Mouse (Mus musculus) thymus, adult 2 months (tissue): ENCODE data around the gene Llcfc1. TPM values are rescaled to one million over a fixed set of nuclear protein-coding genes. Genes with fewer than 3 reads are reported as not detected.

Experiments used
- DNase-seq: peaks from one replicate; pipeline ENCODE4 v3.0.0; 2021
- H3K27ac ChIP-seq: fragments of 200-500 bp; 2 replicates; pipeline ENCODE4 v1.5.1; 2012; ENCODE audit warnings: low read length, control low read depth; ENCODE audit not compliant: control insufficient read depth, insufficient read depth
- H3K27me3 ChIP-seq: fragments of 200-500 bp; 2 replicates; pipeline ENCODE4 v1.6.1; 2012; ENCODE audit warnings: mild to moderate bottlenecking, low read length, moderate library complexity, mixed read lengths; ENCODE audit not compliant: control insufficient read depth, insufficient read depth
- H3K36me3 ChIP-seq: fragments of 200-500 bp; 2 replicates; pipeline ENCODE4 v1.6.1; 2012; ENCODE audit warnings: mild to moderate bottlenecking, low read length, moderate library complexity; ENCODE audit not compliant: control insufficient read depth, insufficient read depth
- H3K4me1 ChIP-seq: fragments of 200-500 bp; replicated peaks from 2 replicates; pipeline ENCODE4 v1.6.1; 2012; ENCODE audit warnings: low read length; ENCODE audit not compliant: control insufficient read depth, insufficient read depth
- H3K4me3 ChIP-seq: fragments of 200-500 bp; 2 replicates; pipeline ENCODE4 v1.5.1; 2012; ENCODE audit warnings: mild to moderate bottlenecking, low read length, control low read depth, moderate library complexity; ENCODE audit not compliant: control insufficient read depth, insufficient read depth
- CTCF ChIP-seq: fragments of 200-500 bp; IDR thresholded peaks from 2 replicates; pipeline ENCODE4 v1.5.1; 2012; ENCODE audit warnings: mild to moderate bottlenecking, control low read depth, low read length, moderate library complexity, borderline replicate concordance; ENCODE audit not compliant: control insufficient read depth, poor library complexity, insufficient read depth; ENCODE audit errors: extremely low read depth
- POLR2A ChIP-seq: fragments of 200-500 bp; IDR thresholded peaks from 2 replicates; pipeline ENCODE4 v1.6.1; 2012; ENCODE audit warnings: mild to moderate bottlenecking, low read length, control low read depth, moderate library complexity; ENCODE audit not compliant: control insufficient read depth, poor library complexity, insufficient read depth; ENCODE audit errors: extremely low read depth
- WGBS: fragments of 180-500 bp; shearing (Covaris S2); methylation state at CpG from one replicate; pipeline ENCODE4 v1.1.7; 2018; 5-methylcytosine and 5-hydroxymethylcytosine counted together
- polyA plus RNA-seq: library from polyadenylated mRNA; depleted of rRNA; stranded (reverse); fragments of >200 nt; gene quantifications from 2 replicates; pipeline ENCODE4 v1.2.3, GENCODE M21; 2012

Llcfc1 gene
- polyA plus RNA-seq, 1 experiment = not detected

DNA sequence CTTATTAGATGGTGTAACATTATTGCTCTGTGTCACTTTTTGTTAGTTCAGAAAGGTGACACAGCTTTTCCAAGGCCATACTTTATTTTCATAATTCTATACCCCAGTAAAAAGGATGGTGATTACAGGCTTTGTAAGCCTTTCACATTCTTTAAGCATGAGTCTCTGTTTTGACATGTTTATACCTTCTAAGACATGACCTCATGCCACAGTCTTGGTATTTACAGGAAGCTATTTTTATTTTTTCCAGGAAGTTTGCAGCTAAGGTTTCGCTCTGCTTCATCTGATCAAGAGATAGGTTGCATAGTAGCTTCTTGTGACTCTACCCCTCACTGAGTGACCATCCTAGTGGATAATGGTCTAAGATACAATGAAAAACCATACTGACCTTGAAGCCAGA is 10.2 kb downstream of the Llcfc1 start:
- no peak overlapping the region for H3K27ac ChIP-seq
- no peaks in the 10 kb centered on the region for H3K36me3 ChIP-seq
- peaks cover 5% of the 10 kb centered on the region for H3K4me1 ChIP-seq
- no peak for DNase-seq
- H3K4me3 ChIP-seq = no peak overlapping the region
- 84% methylated on average over 1 of the region's 1 CpGs for WGBS
- TF ChIP-seq CTCF (no peak), POLR2A (no peak)
- H3K27me3 ChIP-seq = no peaks in the 10 kb centered on the region

GRCm38 (mm10) chr6:41701245-41701644 is 17.0 kb downstream of the Llcfc1 start:
- TF ChIP-seq POLR2A (no peak), CTCF (no peak)
- no peaks in the 10 kb centered on the region for H3K36me3 ChIP-seq
- peaks cover 5% of the 10 kb centered on the region for H3K4me1 ChIP-seq
- DNase-seq = no peak
- no peak overlapping the region for H3K4me3 ChIP-seq
- H3K27me3 ChIP-seq = no peaks in the 10 kb centered on the region
- H3K27ac ChIP-seq = no peak overlapping the region
- whole genome bisulfite sequencing = 48% methylated on average over 1 of the region's 1 CpGs

- 87% methylated on average over 2 of the region's 2 CpGs for WGBS
- Histone ChIP-seq H3K27ac (no peak overlapping the region), H3K4me1 (peaks cover 5% of the 10 kb centered on the region), H3K36me3 (no peaks in the 10 kb centered on the region), H3K27me3 (no peaks in the 10 kb centered on the region), H3K4me3 (no peak overlapping the region)
- TF ChIP-seq POLR2A = no peak
- no peak for TF ChIP-seq CTCF
- peak; percentile 59 for DNase-seq
These were observed 18.7 kb downstream of the Llcfc1 start for GRCm38 (mm10) chr6:41702928-41703327.

DNA sequence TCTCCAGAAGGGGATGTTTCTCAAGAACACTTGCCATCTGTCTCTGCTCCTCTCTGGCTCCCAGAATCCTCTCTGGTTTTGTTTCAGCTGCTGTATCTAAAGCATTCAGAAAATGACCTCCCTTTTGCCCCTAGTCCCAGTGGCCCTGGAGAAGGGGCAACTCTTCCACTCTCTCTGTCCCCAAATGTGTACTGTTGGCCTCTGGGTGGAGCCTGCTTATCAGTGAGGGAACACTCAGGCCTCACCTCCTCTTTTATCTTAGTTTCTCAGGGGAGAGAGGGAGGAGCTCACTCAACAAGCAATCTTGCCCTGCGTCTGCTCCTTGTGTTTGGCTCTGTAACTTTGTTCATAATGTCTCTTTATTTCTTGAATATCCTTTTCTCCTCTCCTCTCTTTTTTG is 19.9 kb downstream of the Llcfc1 start, which contains the start of gene Kel:
Gene Kel (minus strand): TSS at position 217 of the 400 bp plus-strand sequence.
- no peaks in the 10 kb centered on the region for H3K27me3 ChIP-seq
- H3K4me3 ChIP-seq = no peak within 1 kb of the TSS
- H3K27ac ChIP-seq = no peak within 1 kb of the TSS
- no peaks in the 10 kb centered on the region for H3K36me3 ChIP-seq
- no peaks in the 10 kb centered on the region for H3K4me1 ChIP-seq
- WGBS = 68% methylated on average over 1 of the region's 1 CpGs
- no peak for TF ChIP-seq CTCF
- TF ChIP-seq POLR2A = no peak
- DNase-seq = no peak

GRCm38 (mm10) chr6:41706275-41706674 is 22.0 kb downstream of the Llcfc1 start:
- H3K4me3 ChIP-seq = no peak overlapping the region
- TF ChIP-seq CTCF (no peak), POLR2A (no peak)
- no peaks in the 10 kb centered on the region for H3K4me1 ChIP-seq
- no peak overlapping the region for H3K27ac ChIP-seq
- WGBS = 95% methylated on average over 7 of the region's 7 CpGs
- H3K27me3 ChIP-seq = no peaks in the 10 kb centered on the region
- H3K36me3 ChIP-seq = no peaks in the 10 kb centered on the region
- no peak for DNase-seq

- WGBS = 82% methylated on average over 1 of the region's 1 CpGs
- Histone ChIP-seq H3K27ac (no peak overlapping the region), H3K27me3 (no peaks in the 10 kb centered on the region), H3K4me1 (no peaks in the 10 kb centered on the region), H3K4me3 (no peak overlapping the region), H3K36me3 (no peaks in the 10 kb centered on the region)
- no peak for TF ChIP-seq POLR2A
- no peak for TF ChIP-seq CTCF
- DNase-seq = no peak
These were observed 26.1 kb downstream of the Llcfc1 start for GRCm38 (mm10) chr6:41710281-41710680.

GRCm38 (mm10) chr6:41721430-41721829 is 37.2 kb downstream of the Llcfc1 start:
- H3K27me3 ChIP-seq = no peaks in the 10 kb centered on the region
- no peaks in the 10 kb centered on the region for H3K4me1 ChIP-seq
- H3K36me3 ChIP-seq = no peaks in the 10 kb centered on the region
- DNase-seq = no peak
- no peak for TF ChIP-seq CTCF
- TF ChIP-seq POLR2A = no peak
- WGBS = 90% methylated on average over 2 of the region's 2 CpGs
- no peak overlapping the region for H3K27ac ChIP-seq
- H3K4me3 ChIP-seq = no peak overlapping the region
